Mouse (Mus musculus) intestine, postnatal 0 days (tissue): Measurements from ENCODE around the gene Sgk2. TPM values are rescaled to one million over a fixed set of nuclear protein-coding genes. Genes with fewer than 3 reads are reported as not detected.

ENCODE experiments used
- ATAC-seq: fragments of 200-750 bp; cut with Nextera tagmentation; 2 replicates; pipeline ENCODE4 v1.8.0; 2017; ENCODE audit warnings: mild to moderate bottlenecking, moderate TSS enrichment, moderate library complexity
- H3K27ac ChIP-seq: fragments of 300-500 bp; sonication (generic); 2 replicates; pipeline ENCODE4 v1.5.1; 2014; ENCODE audit warnings: mild to moderate bottlenecking, low read depth, low read length, moderate library complexity
- H3K27me3 ChIP-seq: fragments of 300-500 bp; sonication (generic); replicated peaks from 2 replicates; pipeline ENCODE4 v1.6.1; 2014; ENCODE audit warnings: low read length, mixed read lengths; ENCODE audit not compliant: control insufficient read depth, insufficient read depth
- H3K36me3 ChIP-seq: fragments of 300-500 bp; sonication (generic); 2 replicates; pipeline ENCODE4 v1.6.1; 2014; ENCODE audit warnings: mild to moderate bottlenecking, moderate library complexity; ENCODE audit not compliant: control insufficient read depth, insufficient read depth
- H3K4me1 ChIP-seq: fragments of 300-500 bp; sonication (generic); replicated peaks from 2 replicates; pipeline ENCODE4 v1.6.1; 2014; ENCODE audit warnings: antibody characterized with exemption, low read length, mixed read lengths; ENCODE audit not compliant: control insufficient read depth, insufficient read depth
- H3K4me2 ChIP-seq: fragments of 300-500 bp; sonication (generic); replicated peaks from 2 replicates; pipeline ENCODE4 v1.6.1; 2014; ENCODE audit warnings: low read depth, mild to moderate bottlenecking, moderate library complexity
- H3K4me3 ChIP-seq: fragments of 300-500 bp; sonication (generic); 2 replicates; pipeline ENCODE4 v1.5.1; 2014; ENCODE audit warnings: low read depth, low read length
- H3K9ac ChIP-seq: fragments of 300-500 bp; sonication (generic); 2 replicates; pipeline ENCODE4 v1.6.1; 2014; ENCODE audit warnings: mild to moderate bottlenecking, low read depth, low read length
- H3K9me3 ChIP-seq: fragments of 300-500 bp; sonication (generic); 2 replicates; pipeline ENCODE4 v1.6.1; 2016; ENCODE audit warnings: mixed run types; ENCODE audit not compliant: control insufficient read depth
- CTCF ChIP-seq: sonication (generic); IDR thresholded peaks from 2 replicates; pipeline ENCODE4 v1.5.1; 2016; ENCODE audit warnings: low read depth, mild to moderate bottlenecking, control low read depth, antibody characterized with exemption, moderate library complexity
- WGBS: fragments of 180-500 bp; shearing (Covaris S2); extraction: QIAGEN DNeasy Blood & Tissue Kit; methylation state at CpG from one replicate; pipeline ENCODE4 v1.1.7; 2014; 5-methylcytosine and 5-hydroxymethylcytosine counted together
- polyA plus RNA-seq: library from polyadenylated mRNA; unstranded; fragments of >200 nt; fragmentation: Nextera tagmentation; extraction: Ambion mirVana; gene quantifications from 2 replicates; pipeline ENCODE4 v1.2.1, GENCODE M21; 2015

The Sgk2 gene
- polyA plus RNA-seq, 1 experiment from 2014 or later = 5.4 TPM

DNA sequence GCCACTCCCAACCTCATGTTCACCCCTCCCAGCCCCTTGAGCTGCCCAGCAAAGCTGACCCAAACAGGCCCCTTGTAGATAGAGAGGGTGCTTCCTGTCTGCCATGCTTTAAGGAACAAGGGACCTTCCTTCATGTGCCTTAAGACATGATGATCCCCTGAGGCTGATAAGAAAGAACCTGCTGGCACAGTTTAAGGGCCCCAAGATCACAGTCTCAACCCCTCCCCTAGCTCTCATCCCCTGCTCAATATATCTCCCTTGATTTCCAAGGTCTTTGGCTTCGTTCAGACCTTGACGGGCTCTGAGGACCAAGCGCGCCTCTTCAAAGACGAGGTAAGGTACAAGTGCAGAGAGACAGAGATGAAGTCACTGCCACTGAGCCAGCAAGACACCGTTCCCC is 16.2 kb upstream of the Sgk2 start:
- H3K4me3 ChIP-seq = no peak overlapping the region
- no peak for ATAC-seq
- no peaks in the 10 kb centered on the region for H3K9me3 ChIP-seq
- H3K4me1 ChIP-seq = 0 out of 2 replicates have a peak, but pooled peaks cover 7% of the 10 kb centered on the region
- H3K36me3 ChIP-seq = no peaks in the 10 kb centered on the region
- no peak overlapping the region for H3K27ac ChIP-seq
- no peaks in the 10 kb centered on the region for H3K27me3 ChIP-seq
- H3K4me2 ChIP-seq = no peak overlapping the region
- no peak for TF ChIP-seq CTCF
- no peak overlapping the region for H3K9ac ChIP-seq
- 74% methylated on average over 6 of the region's 6 CpGs for WGBS

DNA sequence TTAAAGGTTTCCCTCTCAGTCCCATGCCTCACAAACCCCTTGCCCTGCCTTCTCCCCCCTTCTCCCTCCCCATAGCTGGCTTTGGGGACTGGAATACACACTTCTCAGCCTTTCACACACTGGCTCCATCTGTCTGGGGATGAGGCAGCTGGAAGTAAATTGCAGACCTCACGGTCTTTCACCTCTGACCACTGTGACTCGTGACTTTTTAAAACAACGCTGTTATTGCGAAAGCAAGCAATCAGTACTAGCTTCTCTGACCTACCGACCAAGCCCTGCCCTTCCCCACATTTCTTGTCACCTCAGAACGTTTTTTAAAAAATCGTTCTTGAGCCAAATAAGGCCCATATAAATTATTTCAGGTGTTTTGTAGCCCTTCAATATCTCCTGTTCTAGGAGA is 14.4 kb upstream of the Sgk2 start:
- 20% methylated on average over 7 of the region's 7 CpGs for WGBS
- Histone ChIP-seq H3K4me2 (no peak overlapping the region), H3K27ac (0 out of 2 replicates have a peak overlapping the region, but pooled peaks have one; percentile 5), H3K27me3 (no peaks in the 10 kb centered on the region), H3K36me3 (no peaks in the 10 kb centered on the region), H3K4me3 (no peak overlapping the region), H3K9me3 (no peaks in the 10 kb centered on the region), H3K4me1 (0 out of 2 replicates have a peak, but pooled peaks cover 7% of the 10 kb centered on the region), H3K9ac (no peak overlapping the region)
- ATAC-seq = peak; percentile 66
- 0 out of 2 replicates have a peak, but pooled peaks have one; percentile 11 for TF ChIP-seq CTCF

- Histone ChIP-seq H3K4me3 (no peak overlapping the region), H3K9me3 (no peaks in the 10 kb centered on the region), H3K36me3 (no peaks in the 10 kb centered on the region), H3K27ac (0 out of 2 replicates have a peak overlapping the region, but pooled peaks have one; percentile 5), H3K4me1 (0 out of 2 replicates have a peak, but pooled peaks cover 7% of the 10 kb centered on the region), H3K9ac (no peak overlapping the region), H3K27me3 (no peaks in the 10 kb centered on the region), H3K4me2 (0 out of 2 replicates have a peak overlapping the region, but pooled peaks have one; percentile 1)
- ATAC-seq = no peak
- 49% methylated on average over 5 of the region's 5 CpGs for WGBS
- TF ChIP-seq CTCF = no peak
These were observed 13.9 kb upstream of the Sgk2 start for GRCm38 (mm10) chr2:162973206-162973605.

GRCm38 (mm10) chr2:162973637-162974036 is 13.5 kb upstream of the Sgk2 start:
- Histone ChIP-seq H3K36me3 (no peaks in the 10 kb centered on the region), H3K4me2 (0 out of 2 replicates have a peak overlapping the region, but pooled peaks have one; percentile 1), H3K27ac (no peak overlapping the region), H3K9me3 (no peaks in the 10 kb centered on the region), H3K9ac (no peak overlapping the region), H3K4me1 (0 out of 2 replicates have a peak, but pooled peaks cover 7% of the 10 kb centered on the region), H3K4me3 (no peak overlapping the region), H3K27me3 (no peaks in the 10 kb centered on the region)
- TF ChIP-seq CTCF = no peak
- ATAC-seq = no peak
- 26% methylated on average over 11 of the region's 11 CpGs for WGBS

DNA sequence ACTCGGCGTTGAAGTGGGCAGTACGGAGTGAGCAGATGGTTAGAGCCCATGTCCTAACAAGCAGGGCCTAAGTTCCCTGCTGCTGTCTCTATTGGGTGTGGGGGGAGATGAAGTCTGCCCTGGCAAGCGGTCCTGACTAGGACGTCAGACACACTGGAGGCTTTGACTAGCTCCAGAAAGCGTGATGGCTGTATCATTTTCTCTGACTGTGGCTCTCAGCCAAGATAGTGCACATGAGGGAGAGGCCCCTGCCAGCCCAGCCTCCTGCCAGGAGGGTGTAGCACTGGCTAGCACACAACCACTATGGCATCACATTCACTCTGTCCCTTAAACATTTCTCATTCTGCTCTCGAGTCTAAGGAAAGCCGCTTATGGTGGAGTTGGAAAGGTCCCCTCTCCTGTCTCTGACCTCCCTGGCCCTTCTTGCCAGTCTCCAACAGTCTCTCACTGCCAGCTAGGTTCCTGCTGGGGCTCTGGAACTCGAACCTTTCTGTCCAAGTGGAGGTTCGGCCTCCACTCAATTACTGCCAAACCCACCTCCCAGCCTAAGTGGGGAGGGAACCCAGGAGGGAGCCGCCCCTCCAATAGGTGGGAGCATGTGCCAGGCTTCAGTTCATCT is 11.9 kb upstream of the Sgk2 start:
- TF ChIP-seq CTCF = no peak

DNA sequence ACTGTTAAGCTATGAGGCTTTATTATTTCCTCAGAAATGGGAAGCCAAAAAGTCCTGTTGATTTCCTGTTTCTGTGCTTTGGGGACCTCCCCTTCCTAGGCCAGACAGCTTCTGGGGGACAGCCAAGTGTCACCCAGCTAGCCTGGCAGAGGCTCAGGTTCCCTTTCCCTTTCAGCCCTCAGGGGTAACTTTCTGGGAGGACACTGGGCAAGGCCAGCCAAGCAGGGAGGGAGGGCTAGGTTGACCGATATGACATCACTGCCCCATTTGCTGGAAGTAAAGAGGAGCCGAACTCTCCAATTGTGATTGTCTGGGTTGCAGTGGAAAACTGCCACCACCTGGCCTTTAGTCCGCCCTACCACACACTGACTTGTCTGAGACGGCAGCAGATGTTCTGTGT is 11.1 kb upstream of the Sgk2 start:
- Histone ChIP-seq H3K4me1 (0 out of 2 replicates have a peak, but pooled peaks cover 7% of the 10 kb centered on the region), H3K4me2 (no peak overlapping the region), H3K4me3 (no peak overlapping the region), H3K27me3 (no peaks in the 10 kb centered on the region), H3K36me3 (no peaks in the 10 kb centered on the region), H3K27ac (no peak overlapping the region), H3K9ac (no peak overlapping the region), H3K9me3 (no peaks in the 10 kb centered on the region)
- WGBS = 68% methylated on average over 4 of the region's 4 CpGs
- no peak for ATAC-seq
- no peak for TF ChIP-seq CTCF

More for the DNA sequence above, 11.9 kb upstream of the Sgk2 start:
- Histone ChIP-seq H3K4me1 (0 out of 2 replicates have a peak, but pooled peaks cover 7% of the 10 kb centered on the region), H3K4me3 (no peak overlapping the region), H3K27ac (no peak overlapping the region), H3K27me3 (no peaks in the 10 kb centered on the region), H3K9me3 (no peaks in the 10 kb centered on the region), H3K4me2 (no peak overlapping the region), H3K9ac (no peak overlapping the region), H3K36me3 (no peaks in the 10 kb centered on the region)
- 78% methylated on average over 11 of the region's 11 CpGs for whole genome bisulfite sequencing
- ATAC-seq = no peak
